Comparison of ENCODE assay signal across 50 mouse cellular contexts in the genomic region with DNA sequence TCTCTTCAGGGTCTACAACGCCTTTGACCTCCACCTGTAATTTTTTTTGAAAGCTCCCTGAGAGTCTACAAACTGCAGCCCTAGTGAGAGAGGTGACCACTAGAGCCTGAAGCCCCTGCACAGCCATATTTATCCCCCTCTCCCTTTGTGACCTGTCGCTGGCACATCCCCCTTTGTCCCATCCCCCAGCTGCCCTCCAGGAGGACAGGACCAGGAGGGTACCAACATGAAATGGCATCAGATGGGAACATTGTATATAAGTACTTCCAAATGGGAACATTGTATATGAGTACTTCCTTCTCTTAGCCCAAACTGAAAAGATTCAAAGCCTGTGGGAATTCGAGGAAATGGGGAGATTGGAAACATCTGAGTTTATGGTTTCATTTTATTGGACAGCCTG. TPM values are rescaled to one million over a fixed set of nuclear protein-coding genes. Genes with fewer than 3 reads are reported as not detected.
"Had no signal": no experiment of that assay in that cellular context is flagged by ENCODE, and none has a peak within 500 bp of the region (broad histone marks: within the 10 kb centered on the region; RNA-seq: fewer than 3 reads in every experiment).

A gene (minus strand): TSS at position 101 of the 400 bp plus-strand sequence.

- H3K4me1 ChIP-seq: heart, embryonic 12.5 days; heart, embryonic 13.5 days; heart, embryonic 15.5 days; hindbrain, embryonic 15.5 days; intestine, embryonic 15.5 days had no signal

- H3K9ac ChIP-seq: heart, embryonic 12.5 days; heart, embryonic 13.5 days; heart, embryonic 15.5 days; hindbrain, embryonic 12.5 days; hindbrain, embryonic 13.5 days; hindbrain, embryonic 14.5 days; hindbrain, embryonic 15.5 days; intestine, embryonic 15.5 days; kidney, embryonic 15.5 days had no signal

- H3K27ac ChIP-seq: heart, adult 2 months; heart, embryonic 13.5 days; heart, embryonic 15.5 days; hindbrain, embryonic 10.5 days; hindbrain, embryonic 12.5 days; hindbrain, embryonic 13.5 days; hindbrain, embryonic 14.5 days; hindbrain, embryonic 15.5 days; hindbrain, postnatal 0 days; intestine, embryonic 15.5 days; kidney, embryonic 15.5 days; layer of hippocampus, adult 2 months had no signal

- H3K4me2 ChIP-seq: heart, embryonic 11.5 days; heart, embryonic 12.5 days; heart, embryonic 13.5 days; heart, embryonic 15.5 days; hindbrain, embryonic 12.5 days; hindbrain, embryonic 13.5 days; hindbrain, embryonic 14.5 days; hindbrain, embryonic 15.5 days; intestine, embryonic 15.5 days; kidney, embryonic 15.5 days had no signal

- H3K4me3 ChIP-seq: heart, adult 2 months; heart, embryonic 10.5 days; heart, embryonic 12.5 days; heart, embryonic 13.5 days; heart, embryonic 15.5 days; hindbrain, embryonic 10.5 days; hindbrain, embryonic 12.5 days; hindbrain, embryonic 13.5 days; hindbrain, embryonic 15.5 days; intestine, embryonic 15.5 days; kidney, embryonic 15.5 days; layer of hippocampus, adult 2 months had no signal

- H3K36me3 ChIP-seq: heart, embryonic 10.5 days; heart, embryonic 15.5 days; hindbrain, embryonic 10.5 days; hindbrain, embryonic 12.5 days; hindbrain, embryonic 13.5 days; hindbrain, embryonic 15.5 days; intestine, embryonic 15.5 days; kidney, embryonic 15.5 days had no signal

- ATAC-seq: hindbrain, embryonic 16.5 days; hindbrain, postnatal 0 days; inflammation-experienced regulatory T-cells, adult 6 months; intestine, embryonic 15.5 days; intestine, embryonic 16.5 days; intestine, postnatal 0 days had no signal

- DNase-seq: heart, adult 2 months; heart, postnatal 10 days; heart, postnatal 14 days; heart, postnatal 36 days; heart, postnatal 4 days; kidney, adult 11 months; kidney, adult 18-20 months; kidney, adult 2 months; kidney, adult 8-10 months; kidney, adult 9 months; kidney, postnatal 14 days; kidney, postnatal 25 days; kidney, postnatal 36 days; kidney, postnatal 4 days; layer of hippocampus, adult 9-11 months; layer of hippocampus, postnatal 36 days had no signal

- H3K9me3 ChIP-seq: heart, embryonic 10.5 days; heart, embryonic 13.5 days; heart, embryonic 15.5 days; hindbrain, embryonic 12.5 days; hindbrain, embryonic 13.5 days; hindbrain, embryonic 15.5 days; intestine, embryonic 15.5 days had no signal

- H3K27me3 ChIP-seq: heart, embryonic 12.5 days; heart, embryonic 13.5 days; heart, embryonic 15.5 days; hindbrain, embryonic 12.5 days; hindbrain, embryonic 13.5 days; hindbrain, embryonic 15.5 days; intestine, embryonic 15.5 days; kidney, embryonic 15.5 days had no signal

RNA-seq across cellular contexts. Expression of the gene that starts here (rescaled TPM):
- total RNA-seq: heart, adult 2 months; heart, adult 8-10 months; heart, postnatal 10 days; heart, postnatal 14 days; heart, postnatal 25 days; heart, postnatal 36 days; heart, postnatal 4 days; hindbrain, postnatal 0 days; layer of hippocampus, adult 18-20 months; layer of hippocampus, adult 2 months; layer of hippocampus, adult 8-10 months; layer of hippocampus, postnatal 10 days; layer of hippocampus, postnatal 14 days; layer of hippocampus, postnatal 25 days; layer of hippocampus, postnatal 36 days; left cerebral cortex, adult 18-20 months had no signal
- polyA plus RNA-seq: heart, adult 2 months; heart, embryonic 10.5 days; heart, embryonic 11.5 days; heart, embryonic 12.5 days; heart, embryonic 13.5 days; heart, embryonic 14.5 days; heart, embryonic 15.5 days; heart, embryonic 16.5 days; heart, postnatal 0 days; hindbrain, embryonic 10.5 days; hindbrain, embryonic 11.5 days; hindbrain, embryonic 12.5 days; hindbrain, embryonic 13.5 days; hindbrain, embryonic 14.5 days; hindbrain, embryonic 15.5 days; hindbrain, embryonic 16.5 days; hindbrain, postnatal 0 days; inflammation-experienced regulatory T-cells, adult 6 months; intestine, embryonic 14.5 days; intestine, embryonic 15.5 days; intestine, embryonic 16.5 days; intestine, postnatal 0 days; kidney, adult 2 months; kidney, embryonic 14.5 days; kidney, embryonic 15.5 days; kidney, embryonic 16.5 days; large intestine, adult 2 months had no signal
